Comparison of ENCODE assay signal across 16 mouse cellular contexts in genomic region chr10:86074971-86075711, GRCm38 (mm10). TPM values are rescaled to one million over a fixed set of nuclear protein-coding genes. Genes with fewer than 3 reads are reported as not detected.
A peak's percentile ranks its signal among the peaks of the same experiment; 100 is the strongest.
DNase-seq lines count a peak whose midpoint lies in the region; ATAC-seq and TF ChIP-seq lines count a peak whose summit lies in the region.
"Had no signal": no experiment of that assay in that cellular context is flagged by ENCODE, and none has a peak within 500 bp of the region (broad histone marks: within the 10 kb centered on the region; RNA-seq: fewer than 3 reads in every experiment).

No protein-coding gene starts in this region.

- H3K4me1 ChIP-seq in kidney, adult 2 months (ENCODE audit: control insufficient read depth, insufficient read depth, low read length): peaks cover 12% of the 10 kb centered on the region; the same call in 1 of the 2 replicates
- no peaks in the 10 kb centered on the region for H3K4me1 ChIP-seq in kidney, embryonic 15.5 days
- peaks cover 0 to 12% of the 10 kb centered on the region in 2 experiments; a peak in 2 of 4 replicates for H3K4me1 ChIP-seq in CH12.LX (ENCODE audit: control insufficient read depth in 1 of 2, insufficient read depth in 2 of 2)
- H3K4me1 ChIP-seq: liver, embryonic 15.5 days had no signal

- in situ Hi-C loops in CH12.LX (cut with MboI; ENCODE audit: low pct_ligation_motif_present, low pct_unique_long_range_greater_than_20kb, low sequenced_read_pairs): no loop called here

- WGBS in kidney, adult 2 months: 46% methylated on average over 9 of the region's 9 CpGs
- 80% methylated on average over 9 of the region's 9 CpGs for WGBS in kidney, embryonic 15.5 days

- H3K27ac ChIP-seq in gastrocnemius, adult 2 months: no peak overlapping the region
- no peak overlapping the region; the same call in 1 of the 2 replicates for H3K27ac ChIP-seq in kidney, adult 2 months (ENCODE audit: insufficient read depth, low read depth, low read length)
- no peak overlapping the region for H3K27ac ChIP-seq in kidney, embryonic 15.5 days
- no peak overlapping the region for H3K27ac ChIP-seq in CH12.LX (ENCODE audit: insufficient read depth, low read depth)
- H3K27ac ChIP-seq: liver, embryonic 15.5 days had no signal

- H3K9ac ChIP-seq in kidney, embryonic 15.5 days: no peak overlapping the region
- H3K9ac ChIP-seq in CH12.LX (ENCODE audit: insufficient read depth, low read depth): no peak overlapping the region
- H3K9ac ChIP-seq: liver, embryonic 15.5 days had no signal

- H3K9me3 ChIP-seq in kidney, embryonic 15.5 days (replicated peaks): no peaks in the 10 kb centered on the region
- peaks cover 8% of the 10 kb centered on the region for H3K9me3 ChIP-seq in CH12.LX (replicated peaks; ENCODE audit: low read length)
- H3K9me3 ChIP-seq: liver, embryonic 15.5 days had no signal

- dilution Hi-C loops in CH12.LX (cut with MboI; ENCODE audit: extremely low pct_ligation_motif_present, extremely low pct_unique_long_range_greater_than_20kb, low sequenced_read_pairs): no loop called here

- no peak for ATAC-seq in kidney, embryonic 15.5 days (replicated peaks; ENCODE audit: low FRiP score)
- ATAC-seq: forebrain, embryonic 14.5 days had no signal

- no peak for DNase-seq in gastrocnemius, adult 2 months
- DNase-seq in gastrocnemius, postnatal 10 days: no peak
- peak; percentile 83 for DNase-seq in kidney, adult 2 months
- DNase-seq in CH12.LX (ENCODE audit: extremely low read depth): no peak
- peak; percentile 71 for DNase-seq in kidney, postnatal 14 days
- DNase-seq in frontal cortex, postnatal 14 days (ENCODE audit: low spot score in 2 of 2): no peak
- DNase-seq in frontal cortex, postnatal 10 days (ENCODE audit: low spot score in 2 of 2): no peak
- DNase-seq: adrenal gland, adult 8-10 months; B cell, adult 2 months; layer of hippocampus, postnatal 36 days; right cerebral cortex, postnatal 14 days; thymus, adult 2 months had no signal

- no peaks in the 10 kb centered on the region for H3K79me2 ChIP-seq in CH12.LX (replicated peaks; ENCODE audit: control insufficient read depth, extremely low read depth, insufficient read depth, poor library complexity, severe bottlenecking)

- no peaks in the 10 kb centered on the region for H3K36me3 ChIP-seq in kidney, adult 2 months (ENCODE audit: control insufficient read depth, insufficient read depth, low read length)
- H3K36me3 ChIP-seq in kidney, embryonic 15.5 days: no peaks in the 10 kb centered on the region
- H3K36me3 ChIP-seq in CH12.LX (replicated peaks in 1 of 2; ENCODE audit: control insufficient read depth in 1 of 2, insufficient read depth in 1 of 2, low read length in 1 of 2): peaks cover 0 to 2% of the 10 kb centered on the region in 2 experiments
- H3K36me3 ChIP-seq: liver, embryonic 15.5 days had no signal

- TF ChIP-seq RAD21 in CH12.LX (IDR thresholded peaks at IDR 0.05; ENCODE audit: low read depth, low read length): peak; percentile 14

- peak; percentile 46 for TF ChIP-seq CTCF in gastrocnemius, adult 2 months (IDR thresholded peaks at IDR 0.05)
- peak; percentile 35; the same call in 1 of the 2 replicates for TF ChIP-seq CTCF in kidney, adult 2 months (conservative IDR thresholded peaks at IDR 0.05; ENCODE audit: insufficient read depth, insufficient read length, low read depth, low read length)
- no peak; a peak in 1 of 4 replicates for TF ChIP-seq CTCF in CH12.LX (conservative IDR thresholded peaks at IDR 0.05 in 1 of 2, IDR thresholded peaks at IDR 0.05 in 1 of 2; ENCODE audit: low read depth in 2 of 2, low read length in 2 of 2)

- intact Hi-C loops in gastrocnemius, adult 2 months (cut with DNase I): no loop called here

- no peak overlapping the region for H3K4me3 ChIP-seq in gastrocnemius, adult 2 months
- H3K4me3 ChIP-seq in kidney, adult 2 months (ENCODE audit: insufficient read depth, low read depth, low read length): no peak overlapping the region
- no peak overlapping the region for H3K4me3 ChIP-seq in kidney, embryonic 15.5 days (replicated peaks)
- no peak overlapping the region for H3K4me3 ChIP-seq in CH12.LX (replicated peaks in 1 of 3; ENCODE audit: low read depth in 2 of 3, low read length in 2 of 3, poor library complexity in 1 of 3)
- H3K4me3 ChIP-seq: liver, embryonic 15.5 days; myocyte had no signal

- no peak overlapping the region for H3K4me2 ChIP-seq in kidney, embryonic 15.5 days
- H3K4me2 ChIP-seq in CH12.LX (ENCODE audit: insufficient read depth, low read depth, poor library complexity, severe bottlenecking): no peak overlapping the region
- H3K4me2 ChIP-seq: liver, embryonic 15.5 days had no signal

- no peak for TF ChIP-seq EP300 in CH12.LX (IDR thresholded peaks at IDR 0.05; ENCODE audit: low read length)

- no peak for TF ChIP-seq POLR2A in kidney, adult 2 months (IDR thresholded peaks at IDR 0.05; ENCODE audit: low read depth, low read length)
- no peak for TF ChIP-seq POLR2A in CH12.LX (IDR thresholded peaks at IDR 0.05; ENCODE audit: low read depth, low read length)

- no peaks in the 10 kb centered on the region for H3K27me3 ChIP-seq in kidney, adult 2 months (replicated peaks; ENCODE audit: control insufficient read depth, insufficient read depth, low read length)
- H3K27me3 ChIP-seq in kidney, embryonic 15.5 days: no peaks in the 10 kb centered on the region
- no peaks in the 10 kb centered on the region for H3K27me3 ChIP-seq in CH12.LX (replicated peaks)
- H3K27me3 ChIP-seq: liver, embryonic 15.5 days had no signal

TF ChIP-seq in CH12.LX, 34 proteins besides CTCF, POLR2A, EP300 and RAD21:
- TF ChIP-seq IRF4 (IDR thresholded peaks at IDR 0.05; ENCODE audit: low read depth, low read length): no peak
- TF ChIP-seq CHD2 (IDR thresholded peaks at IDR 0.05; ENCODE audit: low read length): no peak
- no peak for TF ChIP-seq ETS1 (conservative IDR thresholded peaks at IDR 0.05; ENCODE audit: low read depth, low read length)
- TF ChIP-seq TCF12 (IDR thresholded peaks at IDR 0.05; ENCODE audit: low read depth, low read length): no peak
- no peak for TF ChIP-seq NELFE (IDR thresholded peaks at IDR 0.05; ENCODE audit: low read depth, low read length)
- no peak for TF ChIP-seq USF2 (conservative IDR thresholded peaks at IDR 0.05; ENCODE audit: low read depth, low read length)
- TF ChIP-seq ZKSCAN1 (IDR thresholded peaks at IDR 0.05; ENCODE audit: borderline replicate concordance, low read depth, low read length): no peak
- no peak for TF ChIP-seq KAT2A (IDR thresholded peaks at IDR 0.05; ENCODE audit: insufficient replicate concordance, low read length)

RNA-seq across cellular contexts. Expression of gene Fbxo7, which starts 53.4 kb away (rescaled TPM):
- 10 to 100 TPM in 1 of 2 experiments, 1 to 10 TPM in 1; 8.5 to 11.8 TPM for total RNA-seq in gastrocnemius, adult 2 months (2021)
- total RNA-seq in gastrocnemius, postnatal 10 days (2021): 10 to 100 TPM in 1 of 2 experiments, 1 to 10 TPM in 1; 9.5 to 10.7 TPM
- polyA plus RNA-seq in kidney, adult 2 months (2012; rRNA removed): 81.5 and 81.6 TPM in 2 replicates
- polyA plus RNA-seq in kidney, embryonic 15.5 days (2015; fragmentation: Nextera tagmentation; extraction: Ambion mirVana): 36.0 and 36.7 TPM in 2 replicates
- total RNA-seq in CH12.LX (2012; rRNA removed) (11.4 and 13.1 TPM in 2 replicates), CH12.LX (2014; rRNA removed) (16.6 and 18.3 TPM in 2 replicates)
- 18.7 and 21.7 TPM in 2 replicates for polyA plus RNA-seq in CH12.LX (2012; ENCODE audit: insufficient read length, low read depth)

Comparison
In these comparisons a context has a peak if more than half of its experiments do, and no peak if none do; other contexts are left out.
1. DNase-seq: peak in kidney, adult 2 months (single experiment) and kidney, postnatal 14 days (single experiment); none in gastrocnemius, adult 2 months (single experiment), gastrocnemius, postnatal 10 days (single experiment), CH12.LX (single experiment), frontal cortex, postnatal 14 days (0 of 2) and frontal cortex, postnatal 10 days (0 of 2).
2. CTCF ChIP-seq: peak in gastrocnemius, adult 2 months (single experiment) and kidney, adult 2 months (single experiment); none in CH12.LX (0 of 2).